Mouse (Mus musculus): ENCODE measurements around the gene Lrmp. TPM values are rescaled to one million over a fixed set of nuclear protein-coding genes. Genes with fewer than 3 reads are reported as not detected.
A peak's percentile ranks its signal among the peaks of the same experiment; 100 is the strongest.

The Lrmp gene
- polyA plus RNA-seq, 1 experiment from 2014 or later: 3.5 TPM

GRCm38 (mm10) chr6:145173781-145174191, 58.3 kb downstream of the Lrmp start:
- no peak overlapping the region for H3K4me3 ChIP-seq (ENCODE audit: low read depth, low read length)
- H3K27ac ChIP-seq (ENCODE audit: low read depth, low read length): 0 out of 2 replicates have a peak overlapping the region, but pooled peaks have one; percentile 20
- H3K9me3 ChIP-seq (ENCODE audit: control insufficient read depth, low read length): no peaks in the 10 kb centered on the region
- WGBS: 3% methylated on average over 11 of the region's 11 CpGs
- H3K4me1 ChIP-seq (ENCODE audit: control insufficient read depth, insufficient read depth, low read length): peaks cover 12% of the 10 kb centered on the region
- H3K27me3 ChIP-seq (ENCODE audit: control insufficient read depth, insufficient read depth, low read length): no peaks in the 10 kb centered on the region
- H3K36me3 ChIP-seq (ENCODE audit: control insufficient read depth, insufficient read depth, low read length): no peaks in the 10 kb centered on the region
- H3K4me2 ChIP-seq (ENCODE audit: low read depth): peak overlapping the region; percentile 20
- DNase-seq (ENCODE audit: low spot score): peak; percentile 53
- peak; percentile 75 for ATAC-seq (ENCODE audit: insufficient read depth, low FRiP score, low TSS enrichment)
- H3K9ac ChIP-seq (ENCODE audit: low read length): no peak overlapping the region

GRCm38 (mm10) chr6:145175571-145175981, 60.1 kb downstream of the Lrmp start:
- no peak for ATAC-seq (ENCODE audit: insufficient read depth, low FRiP score, low TSS enrichment)
- Histone ChIP-seq H3K27ac (ENCODE audit: low read depth, low read length) (no peak overlapping the region), H3K9me3 (ENCODE audit: control insufficient read depth, low read length) (no peaks in the 10 kb centered on the region), H3K27me3 (ENCODE audit: control insufficient read depth, insufficient read depth, low read length) (no peaks in the 10 kb centered on the region), H3K4me3 (ENCODE audit: low read depth, low read length) (no peak overlapping the region), H3K9ac (ENCODE audit: low read length) (no peak overlapping the region), H3K36me3 (ENCODE audit: control insufficient read depth, insufficient read depth, low read length) (no peaks in the 10 kb centered on the region), H3K4me2 (ENCODE audit: low read depth) (no peak overlapping the region), H3K4me1 (ENCODE audit: control insufficient read depth, insufficient read depth, low read length) (peaks cover 12% of the 10 kb centered on the region)
- no peak for DNase-seq (ENCODE audit: low spot score)
- 23% methylated on average over 9 of the region's 9 CpGs for WGBS

GRCm38 (mm10) chr6:145176474-145176873, 61.0 kb downstream of the Lrmp start:
- no peak overlapping the region for H3K27ac ChIP-seq (ENCODE audit: low read depth, low read length)
- DNase-seq (ENCODE audit: low spot score) (no peak), ATAC-seq (ENCODE audit: insufficient read depth, low FRiP score, low TSS enrichment) (no peak)
- no peak overlapping the region for H3K9ac ChIP-seq (ENCODE audit: low read length)
- 46% methylated on average over 10 of the region's 10 CpGs for WGBS
- no peak overlapping the region for H3K4me2 ChIP-seq (ENCODE audit: low read depth)
- no peaks in the 10 kb centered on the region for H3K27me3 ChIP-seq (ENCODE audit: control insufficient read depth, insufficient read depth, low read length)
- H3K4me1 ChIP-seq (ENCODE audit: control insufficient read depth, insufficient read depth, low read length): peaks cover 12% of the 10 kb centered on the region
- no peak overlapping the region for H3K4me3 ChIP-seq (ENCODE audit: low read depth, low read length)
- H3K9me3 ChIP-seq (ENCODE audit: control insufficient read depth, low read length): no peaks in the 10 kb centered on the region
- H3K36me3 ChIP-seq (ENCODE audit: control insufficient read depth, insufficient read depth, low read length): no peaks in the 10 kb centered on the region

- no peaks in the 10 kb centered on the region for H3K9me3 ChIP-seq (ENCODE audit: control insufficient read depth, low read length)
- WGBS: 23% methylated on average over 6 of the region's 6 CpGs
- no peak overlapping the region for H3K4me3 ChIP-seq (ENCODE audit: low read depth, low read length)
- ATAC-seq (ENCODE audit: insufficient read depth, low FRiP score, low TSS enrichment) (no peak), DNase-seq (ENCODE audit: low spot score) (peak; percentile 69)
- H3K4me1 ChIP-seq (ENCODE audit: control insufficient read depth, insufficient read depth, low read length): 0 out of 2 replicates have a peak, but pooled peaks cover 2% of the 10 kb centered on the region
- no peaks in the 10 kb centered on the region for H3K27me3 ChIP-seq (ENCODE audit: control insufficient read depth, insufficient read depth, low read length)
- H3K9ac ChIP-seq (ENCODE audit: low read length): no peak overlapping the region
- no peaks in the 10 kb centered on the region for H3K36me3 ChIP-seq (ENCODE audit: control insufficient read depth, insufficient read depth, low read length)
- no peak overlapping the region for H3K27ac ChIP-seq (ENCODE audit: low read depth, low read length)
- no peak overlapping the region for H3K4me2 ChIP-seq (ENCODE audit: low read depth)
These were observed 64.2 kb downstream of the Lrmp start for GRCm38 (mm10) chr6:145179665-145180064.

GRCm38 (mm10) chr6:145182044-145182443, 66.6 kb downstream of the Lrmp start:
- H3K4me3 ChIP-seq (ENCODE audit: low read depth, low read length): no peak overlapping the region
- no peaks in the 10 kb centered on the region for H3K36me3 ChIP-seq (ENCODE audit: control insufficient read depth, insufficient read depth, low read length)
- ATAC-seq (ENCODE audit: insufficient read depth, low FRiP score, low TSS enrichment) (no peak), DNase-seq (ENCODE audit: low spot score) (no peak)
- H3K4me1 ChIP-seq (ENCODE audit: control insufficient read depth, insufficient read depth, low read length): no peaks in the 10 kb centered on the region
- no peak overlapping the region for H3K27ac ChIP-seq (ENCODE audit: low read depth, low read length)
- WGBS: 81% methylated on average over 8 of the region's 8 CpGs
- no peak overlapping the region for H3K9ac ChIP-seq (ENCODE audit: low read length)
- no peaks in the 10 kb centered on the region for H3K27me3 ChIP-seq (ENCODE audit: control insufficient read depth, insufficient read depth, low read length)
- no peak overlapping the region for H3K4me2 ChIP-seq (ENCODE audit: low read depth)
- no peaks in the 10 kb centered on the region for H3K9me3 ChIP-seq (ENCODE audit: control insufficient read depth, low read length)

GRCm38 (mm10) chr6:145186096-145186495, 70.6 kb downstream of the Lrmp start:
- H3K4me3 ChIP-seq (ENCODE audit: low read depth, low read length): no peak overlapping the region
- WGBS: 96% methylated on average over 1 of the region's 1 CpGs
- no peak overlapping the region for H3K4me2 ChIP-seq (ENCODE audit: low read depth)
- H3K9ac ChIP-seq (ENCODE audit: low read length): no peak overlapping the region
- no peak for DNase-seq (ENCODE audit: low spot score)
- no peak for ATAC-seq (ENCODE audit: insufficient read depth, low FRiP score, low TSS enrichment)
- H3K4me1 ChIP-seq (ENCODE audit: control insufficient read depth, insufficient read depth, low read length): no peaks in the 10 kb centered on the region
- H3K36me3 ChIP-seq (ENCODE audit: control insufficient read depth, insufficient read depth, low read length): no peaks in the 10 kb centered on the region
- no peaks in the 10 kb centered on the region for H3K9me3 ChIP-seq (ENCODE audit: control insufficient read depth, low read length)
- H3K27me3 ChIP-seq (ENCODE audit: control insufficient read depth, insufficient read depth, low read length): no peaks in the 10 kb centered on the region
- no peak overlapping the region for H3K27ac ChIP-seq (ENCODE audit: low read depth, low read length)

GRCm38 (mm10) chr6:145187093-145188088, 71.9 kb downstream of the Lrmp start:
- Histone ChIP-seq H3K4me2 (ENCODE audit: low read depth) (peak overlapping the region; percentile 18), H3K4me1 (ENCODE audit: control insufficient read depth, insufficient read depth, low read length) (no peaks in the 10 kb centered on the region), H3K36me3 (ENCODE audit: control insufficient read depth, insufficient read depth, low read length) (no peaks in the 10 kb centered on the region), H3K27ac (ENCODE audit: low read depth, low read length) (no peak overlapping the region), H3K9ac (ENCODE audit: low read length) (no peak overlapping the region; the same call in 1 of the 2 replicates), H3K4me3 (ENCODE audit: low read depth, low read length) (no peak overlapping the region), H3K9me3 (ENCODE audit: control insufficient read depth, low read length) (no peaks in the 10 kb centered on the region), H3K27me3 (ENCODE audit: control insufficient read depth, insufficient read depth, low read length) (no peaks in the 10 kb centered on the region)
- DNase-seq (ENCODE audit: low spot score): peak; percentile 39
- peak; percentile 27; the same call in 1 of the 2 replicates for ATAC-seq (ENCODE audit: insufficient read depth, low FRiP score, low TSS enrichment)
- 58% methylated on average over 27 of the region's 27 CpGs for WGBS

GRCm38 (mm10) chr6:145193038-145193437, 77.6 kb downstream of the Lrmp start:
- DNase-seq (ENCODE audit: low spot score) (no peak), ATAC-seq (ENCODE audit: insufficient read depth, low FRiP score, low TSS enrichment) (no peak)
- Histone ChIP-seq H3K36me3 (ENCODE audit: control insufficient read depth, insufficient read depth, low read length) (no peaks in the 10 kb centered on the region), H3K4me3 (ENCODE audit: low read depth, low read length) (no peak overlapping the region), H3K27me3 (ENCODE audit: control insufficient read depth, insufficient read depth, low read length) (no peaks in the 10 kb centered on the region), H3K4me1 (ENCODE audit: control insufficient read depth, insufficient read depth, low read length) (no peaks in the 10 kb centered on the region), H3K27ac (ENCODE audit: low read depth, low read length) (no peak overlapping the region), H3K9ac (ENCODE audit: low read length) (no peak overlapping the region), H3K9me3 (ENCODE audit: control insufficient read depth, low read length) (no peaks in the 10 kb centered on the region), H3K4me2 (ENCODE audit: low read depth) (no peak overlapping the region)
- WGBS: 85% methylated on average over 3 of the region's 3 CpGs

GRCm38 (mm10) chr6:145193446-145193845, 78.0 kb downstream of the Lrmp start:
- DNase-seq (ENCODE audit: low spot score): no peak
- H3K4me3 ChIP-seq (ENCODE audit: low read depth, low read length): no peak overlapping the region
- no peaks in the 10 kb centered on the region for H3K36me3 ChIP-seq (ENCODE audit: control insufficient read depth, insufficient read depth, low read length)
- H3K4me1 ChIP-seq (ENCODE audit: control insufficient read depth, insufficient read depth, low read length): no peaks in the 10 kb centered on the region
- ATAC-seq (ENCODE audit: insufficient read depth, low FRiP score, low TSS enrichment): no peak
- H3K27ac ChIP-seq (ENCODE audit: low read depth, low read length): no peak overlapping the region
- 79% methylated on average over 11 of the region's 11 CpGs for WGBS
- H3K9me3 ChIP-seq (ENCODE audit: control insufficient read depth, low read length): no peaks in the 10 kb centered on the region
- no peak overlapping the region for H3K4me2 ChIP-seq (ENCODE audit: low read depth)
- H3K27me3 ChIP-seq (ENCODE audit: control insufficient read depth, insufficient read depth, low read length): no peaks in the 10 kb centered on the region
- no peak overlapping the region for H3K9ac ChIP-seq (ENCODE audit: low read length)

Data from neural tube, embryonic 11.5 days (tissue).